Mouse (Mus musculus): ENCODE data around the gene Sox2.

Sox2 gene

GRCm38 (mm10) chr3:34660542-34661290, 10.5 kb downstream of the Sox2 start:
- no peak for DNase-seq

GRCm38 (mm10) chr3:34661341-34662007, 11.3 kb downstream of the Sox2 start:
- DNase-seq, result no peak

GRCm38 (mm10) chr3:34662008-34662711, 12.0 kb downstream of the Sox2 start:
- DNase-seq, result no peak

GRCm38 (mm10) chr3:34662712-34663655, 12.8 kb downstream of the Sox2 start:
- DNase-seq, result no peak

DNA sequence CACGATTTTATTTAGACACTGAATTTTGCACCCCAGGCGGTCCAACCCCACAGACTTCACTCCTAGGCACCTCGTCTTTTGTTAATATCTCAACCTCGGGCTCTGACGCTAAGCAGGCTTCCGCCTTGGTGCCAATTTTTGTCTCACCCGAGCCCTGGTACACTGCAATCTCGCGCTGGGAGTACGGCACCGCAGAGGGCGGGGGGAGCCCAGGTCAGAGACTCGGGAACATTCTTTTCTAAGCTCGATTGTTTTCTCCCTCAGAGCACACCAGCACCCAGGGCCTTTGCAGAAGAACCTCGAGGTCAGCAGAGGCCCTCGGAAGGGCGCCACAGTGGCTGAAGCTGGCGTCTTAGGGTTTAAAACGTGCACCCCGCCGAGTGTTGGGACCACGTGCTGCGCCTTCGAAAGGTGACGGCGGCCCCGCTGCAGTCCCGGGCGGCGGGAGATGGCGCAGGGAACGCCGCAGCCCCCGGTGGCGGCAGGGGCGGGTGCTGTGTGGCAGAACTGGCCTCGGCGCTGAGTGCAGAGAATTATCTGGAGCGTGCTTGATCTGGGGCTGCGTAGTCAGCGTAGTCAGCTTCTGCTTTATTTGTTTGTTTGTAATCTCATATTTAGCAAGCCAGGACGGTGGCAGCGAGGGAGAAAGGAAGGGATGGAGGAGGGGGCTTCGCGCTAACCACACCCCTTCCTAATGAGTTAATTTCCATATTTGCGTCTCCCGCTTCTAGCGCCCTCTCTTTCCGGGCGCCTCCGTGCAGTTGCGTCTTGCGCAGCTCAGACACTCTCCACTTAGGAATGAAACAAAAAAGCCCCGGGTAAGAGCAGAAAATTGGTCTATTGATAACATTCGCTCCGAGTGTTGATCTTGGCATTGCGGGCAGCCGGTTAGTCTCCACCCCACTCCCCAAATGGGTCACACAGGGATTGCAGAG, 13.8 kb downstream of the Sox2 start:
- DNase-seq, result no peak

DNA sequence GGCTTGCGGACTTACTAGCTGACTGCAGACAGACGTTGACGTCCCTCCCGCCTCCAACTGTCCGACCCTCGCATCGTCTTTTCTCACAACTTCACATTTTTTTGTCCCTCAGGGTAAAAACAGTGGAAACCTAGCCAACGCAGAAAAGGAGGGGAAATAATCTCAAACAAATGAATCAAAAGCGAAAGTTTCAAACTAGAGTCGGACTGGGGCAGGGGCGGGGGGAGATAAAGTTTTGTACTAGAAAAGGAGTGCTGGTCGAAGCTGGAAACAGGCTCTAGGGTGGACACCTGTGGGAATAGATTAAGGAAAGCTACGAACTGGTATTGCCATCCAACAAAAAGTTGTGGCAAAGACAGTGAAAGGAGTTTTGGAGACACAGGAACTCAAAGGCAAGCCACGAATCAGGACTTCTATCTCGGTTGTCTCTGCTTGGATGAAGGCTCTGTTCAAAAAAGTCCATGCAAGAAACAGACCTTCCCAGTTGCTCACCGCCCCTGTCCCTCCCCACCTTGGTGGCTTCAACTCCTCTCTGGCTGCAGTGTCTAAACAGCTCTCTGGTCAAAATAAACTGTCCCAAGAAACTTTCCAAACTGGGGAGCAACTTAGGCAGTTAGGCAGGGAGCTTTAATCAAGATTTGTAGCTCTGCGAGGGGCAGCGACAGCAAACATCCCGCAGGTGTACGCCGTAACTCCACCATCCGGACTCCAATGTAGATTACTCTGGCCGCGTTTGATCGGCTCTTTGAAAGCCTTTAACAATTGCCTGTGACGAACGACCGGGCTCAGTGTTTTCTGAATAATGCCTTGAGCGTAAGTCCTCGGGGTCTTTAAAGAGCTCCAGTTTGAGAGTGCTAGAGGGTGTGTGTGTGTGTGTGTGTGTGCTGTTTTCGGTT, 14.7 kb downstream of the Sox2 start:
- no peak for DNase-seq

- DNase-seq, result no peak
Observed at GRCm38 (mm10) chr3:34665751-34666665, 15.8 kb downstream of the Sox2 start.

DNA sequence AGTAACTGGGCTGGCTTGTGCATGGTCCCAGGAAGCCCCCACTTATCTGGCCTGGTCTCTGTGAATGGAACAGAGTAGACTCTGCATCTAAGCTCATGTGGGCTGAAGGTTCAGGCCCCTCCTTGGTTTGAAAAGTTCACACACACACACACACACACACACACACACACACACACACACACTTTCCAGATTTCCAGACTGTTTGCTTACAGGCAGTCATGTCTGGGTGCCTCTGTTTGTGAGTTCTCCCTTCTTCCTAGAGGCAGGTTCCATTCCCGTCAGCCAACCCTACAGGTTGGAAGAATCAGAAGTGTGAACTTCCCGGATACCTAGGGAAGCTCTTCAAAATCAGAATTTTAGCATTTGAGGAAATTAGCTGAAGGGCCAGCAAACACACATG, 17.0 kb downstream of the Sox2 start:
- no peak for DNase-seq

GRCm38 (mm10) chr3:34667881-34668817, 17.9 kb downstream of the Sox2 start:
- no peak for DNase-seq

DNA sequence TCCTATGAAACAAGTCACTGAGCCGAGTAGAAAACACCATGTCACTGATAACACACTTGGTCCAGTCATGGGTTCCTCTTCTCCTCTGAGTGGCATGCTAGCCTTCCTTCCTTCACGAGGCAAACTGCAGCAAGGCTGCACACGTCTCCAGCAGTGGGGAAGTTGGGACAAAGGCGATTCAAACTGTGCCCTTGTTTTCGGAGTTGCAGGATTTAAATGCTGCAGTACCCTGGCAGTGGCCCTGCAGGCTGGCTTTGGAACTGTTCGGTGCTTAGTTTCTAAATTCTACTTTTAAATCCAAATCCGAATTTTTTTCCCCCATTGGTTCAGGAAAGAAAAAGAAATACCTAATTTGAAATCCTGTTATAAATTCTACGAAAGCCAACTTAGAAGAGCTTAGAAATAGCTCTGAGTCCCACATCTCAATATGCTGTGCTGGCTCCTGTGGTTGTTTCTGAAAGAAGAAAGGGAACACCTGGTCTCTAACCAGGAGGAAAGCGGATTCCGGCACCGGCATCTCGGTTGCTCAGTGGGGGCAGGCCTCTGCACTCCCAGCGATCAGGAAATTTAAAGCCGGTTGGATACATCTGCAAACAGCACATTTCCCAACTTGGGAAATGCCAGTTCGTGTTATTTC, 20.9 kb downstream of the Sox2 start:
- DNase-seq, result no peak

DNA sequence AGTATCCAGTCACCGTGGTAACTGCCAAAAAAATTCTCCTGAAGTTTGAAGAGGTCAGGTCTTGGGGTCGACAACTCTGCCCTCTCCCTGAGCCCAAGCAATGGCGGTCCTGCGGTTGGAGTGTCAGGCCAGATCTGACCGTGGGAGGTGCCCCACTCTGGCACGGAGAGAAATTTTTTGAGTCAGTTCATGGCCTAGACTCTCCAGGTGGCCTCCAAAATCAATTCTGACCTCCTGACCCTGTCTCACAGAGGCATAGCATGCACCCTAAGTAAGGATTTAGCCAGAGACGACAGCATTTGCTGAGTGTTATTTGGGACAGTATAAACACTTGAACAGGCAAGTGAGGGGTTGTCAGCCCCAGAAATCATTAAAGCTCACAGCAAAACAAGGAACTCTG, 28.6 kb downstream of the Sox2 start:
- no peak for DNase-seq

- DNase-seq, result no peak
Observed at GRCm38 (mm10) chr3:34679439-34679838, 29.2 kb downstream of the Sox2 start.

- DNase-seq, result no peak
Observed at GRCm38 (mm10) chr3:34679921-34680320, 29.7 kb downstream of the Sox2 start.

DNA sequence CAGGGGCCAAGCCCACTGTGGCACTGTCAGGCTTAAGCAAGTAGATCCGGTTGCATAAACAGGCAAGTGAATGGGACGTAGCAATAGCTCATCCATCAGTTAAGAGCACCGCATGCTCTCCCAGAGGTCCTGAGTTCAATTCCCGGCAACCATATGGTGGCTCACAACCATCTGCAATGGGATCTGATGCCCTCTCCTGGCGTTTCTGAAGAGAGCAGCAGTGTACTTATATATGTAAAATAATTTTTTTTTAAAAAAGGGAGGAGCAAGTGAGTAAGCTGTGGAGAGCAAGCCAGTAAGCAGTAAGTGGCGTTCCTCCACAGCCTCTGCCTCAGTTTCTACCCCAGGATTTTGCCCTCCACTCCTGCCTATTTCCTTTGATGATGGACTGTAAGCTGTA, 37.9 kb downstream of the Sox2 start:
- DNase-seq, result no peak

DNA sequence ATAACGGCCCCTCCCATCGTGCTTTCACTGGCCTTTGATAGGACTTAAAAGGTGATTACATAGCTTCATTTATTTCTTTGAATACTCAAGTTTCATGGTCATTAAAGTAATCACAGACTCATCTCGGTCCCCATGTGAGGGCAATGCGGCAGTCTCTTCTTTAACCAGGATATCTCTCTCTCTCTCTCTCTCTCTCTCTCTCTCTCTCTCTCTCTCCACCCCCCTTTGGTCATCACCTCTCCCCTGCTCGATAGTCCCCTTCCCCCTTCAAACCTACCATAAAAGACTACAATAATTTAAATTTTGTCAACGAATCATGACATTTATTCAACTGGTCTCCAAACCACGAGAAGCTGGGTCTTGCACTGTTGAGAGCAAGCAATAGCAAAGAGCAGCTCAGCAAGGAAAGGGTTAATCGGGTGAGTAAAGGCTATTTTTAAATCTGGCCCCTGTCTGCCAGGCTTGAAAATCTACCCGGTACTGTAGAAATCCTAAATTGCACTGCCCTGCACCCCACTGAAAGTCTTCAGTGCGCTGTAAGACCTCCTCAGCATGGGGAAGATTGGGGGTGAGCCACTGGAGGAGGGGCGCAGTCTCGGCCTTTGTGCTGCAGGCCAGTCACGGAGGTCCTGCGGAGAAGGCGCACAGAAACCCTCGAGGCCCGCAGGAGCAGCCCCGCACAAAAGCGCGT, 41.6 kb downstream of the Sox2 start:
- no peak for DNase-seq

- no peak for DNase-seq
Observed at GRCm38 (mm10) chr3:34692394-34692745, 42.2 kb downstream of the Sox2 start.

Measured in spleen, adult 18-20 months (tissue).